Mouse (Mus musculus) thymus, adult 2 months (tissue): ENCODE data around the gene Itgb1bp2.

Experiments
- CTCF ChIP-seq: fragments of 200-500 bp; IDR thresholded peaks from 2 replicates; pipeline ENCODE4 v1.5.1; 2012; ENCODE audit warnings: mild to moderate bottlenecking, control low read depth, low read length, moderate library complexity, borderline replicate concordance; ENCODE audit not compliant: control insufficient read depth, poor library complexity, insufficient read depth; ENCODE audit errors: extremely low read depth
- POLR2A ChIP-seq: fragments of 200-500 bp; IDR thresholded peaks from 2 replicates; pipeline ENCODE4 v1.6.1; 2012; ENCODE audit warnings: mild to moderate bottlenecking, low read length, control low read depth, moderate library complexity; ENCODE audit not compliant: control insufficient read depth, poor library complexity, insufficient read depth; ENCODE audit errors: extremely low read depth

DNA sequence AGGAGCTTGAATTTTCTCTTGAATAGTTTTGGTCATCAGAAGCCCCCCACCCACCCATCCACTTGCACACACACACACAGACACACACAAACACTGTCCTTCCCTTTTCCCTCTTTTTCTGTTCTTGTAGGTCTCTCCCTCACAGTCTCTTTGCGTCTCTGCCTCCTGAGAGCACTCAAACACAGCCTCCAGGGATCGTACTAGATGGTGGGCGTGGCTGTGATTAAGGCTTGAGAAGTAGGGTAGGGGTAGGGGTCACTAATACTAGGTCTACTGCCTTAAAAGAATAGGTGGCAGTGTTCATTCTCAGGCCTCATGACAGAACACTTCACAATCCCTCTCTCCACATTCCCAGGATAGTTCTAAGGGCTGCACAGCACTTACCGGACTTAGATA is 28.2 kb upstream of the Itgb1bp2 start, which contains the start of gene Zmym3:
- TF ChIP-seq CTCF (no peak), POLR2A (no peak)
